Mouse (Mus musculus) MEL (cell line): ENCODE measurements around the gene Olfr656. TPM values are rescaled to one million over a fixed set of nuclear protein-coding genes. Genes with fewer than 3 reads are reported as not detected.

Experiments
- DNase-seq: peaks from one replicate; pipeline ENCODE4 v3.0.0; 2011; ENCODE audit warnings: low read depth, low spot score
- H3K27ac ChIP-seq: 2 replicates; pipeline ENCODE4 v1.5.1; 2012; ENCODE audit warnings: low read depth, mild to moderate bottlenecking, control low read depth, low read length, moderate library complexity; ENCODE audit not compliant: control insufficient read depth
- H3K27me3 ChIP-seq, 2 experiments: fragments of 150-350 bp in 1 of 2; sonication (generic) in 1 of 2; 2 replicates each; pipeline ENCODE4 v1.6.1; 2012; ENCODE audit warnings: low read length in 2 of 2, mild to moderate bottlenecking in 2 of 2, improper control_type of control experiment in 1 of 2, moderate library complexity in 1 of 2; ENCODE audit not compliant: insufficient read depth in 2 of 2, control insufficient read depth in 1 of 2
- H3K36me3 ChIP-seq, 2 experiments: 2 replicates each; pipeline ENCODE4 v1.6.1; 2012 to 2014; ENCODE audit warnings: low read length in 2 of 2, improper control_type of control experiment in 1 of 2, inconsistent platforms in 1 of 2, mild to moderate bottlenecking in 1 of 2; ENCODE audit not compliant: insufficient read depth in 2 of 2, control insufficient read depth in 1 of 2
- H3K4me1 ChIP-seq, 2 experiments: fragments of 150-350 bp in 1 of 2; sonication (generic) in 1 of 2; 2 replicates each; pipeline ENCODE4 v1.6.1; 2012; ENCODE audit warnings: low read length in 2 of 2, improper control_type of control experiment in 1 of 2, mild to moderate bottlenecking in 1 of 2; ENCODE audit not compliant: insufficient read depth in 2 of 2, control insufficient read depth in 1 of 2
- H3K4me3 ChIP-seq, 2 experiments: fragments of 150-350 bp in 1 of 2; sonication (generic) in 1 of 2; 2 replicates each; pipeline ENCODE4 v1.5.1; 2012; ENCODE audit warnings: low read depth in 2 of 2, low read length in 2 of 2, mild to moderate bottlenecking in 2 of 2, moderate library complexity in 2 of 2, control low read depth in 1 of 2, improper control_type of control experiment in 1 of 2; ENCODE audit not compliant: control insufficient read depth in 1 of 2, insufficient read depth in 1 of 2
- H3K79me2 ChIP-seq: 2 replicates; pipeline ENCODE4 v1.6.1; 2012; ENCODE audit warnings: mild to moderate bottlenecking, low read length, moderate library complexity; ENCODE audit not compliant: control insufficient read depth, poor library complexity, insufficient read depth
- H3K9ac ChIP-seq: 2 replicates; pipeline ENCODE4 v1.6.1; 2012; ENCODE audit warnings: low read depth, mild to moderate bottlenecking, control low read depth, low read length, moderate library complexity; ENCODE audit not compliant: control insufficient read depth, poor library complexity, severe bottlenecking
- H3K9me3 ChIP-seq: fragments of 150-350 bp; sonication (generic); replicated peaks from 2 replicates; pipeline ENCODE4 v1.6.1; 2012; ENCODE audit warnings: mild to moderate bottlenecking, low read length, improper control_type of control experiment, moderate library complexity; ENCODE audit not compliant: insufficient read depth
- CHD1 ChIP-seq: IDR thresholded peaks from 2 replicates; pipeline ENCODE4 v1.6.1; 2012; ENCODE audit warnings: low read depth, mild to moderate bottlenecking, inconsistent platforms, low read length, improper control_type of control experiment
- CHD2 ChIP-seq: IDR thresholded peaks from 2 replicates; pipeline ENCODE4 v1.6.1; 2011; ENCODE audit warnings: low read length, improper control_type of control experiment
- ELF1 ChIP-seq: IDR thresholded peaks from 2 replicates; pipeline ENCODE4 v1.6.1; 2014; ENCODE audit warnings: low read depth, mild to moderate bottlenecking, inconsistent platforms, low read length, improper control_type of control experiment, moderate library complexity
- EP300 ChIP-seq, 2 experiments: IDR thresholded peaks; 2 replicates each; pipeline ENCODE4 v1.6.1; 2011; ENCODE audit warnings: improper control_type of control experiment in 2 of 2, low read length in 2 of 2, low read depth in 1 of 2, mild to moderate bottlenecking in 1 of 2
- ETS1 ChIP-seq: IDR thresholded peaks from 2 replicates; pipeline ENCODE4 v1.6.1; 2012; ENCODE audit warnings: low read depth, mild to moderate bottlenecking, inconsistent platforms, low read length, improper control_type of control experiment, moderate library complexity
- HCFC1 ChIP-seq: IDR thresholded peaks from 2 replicates; pipeline ENCODE4 v1.6.1; 2012; ENCODE audit warnings: low read depth, mild to moderate bottlenecking, inconsistent platforms, low read length, improper control_type of control experiment, moderate library complexity
- JUND ChIP-seq: IDR thresholded peaks from 2 replicates; pipeline ENCODE4 v1.6.1; 2011; ENCODE audit warnings: low read depth, mild to moderate bottlenecking, improper control_type of control experiment, low read length
- MAFK ChIP-seq: IDR thresholded peaks from 2 replicates; pipeline ENCODE4 v1.6.1; 2011; ENCODE audit warnings: low read depth, mild to moderate bottlenecking, low read length, improper control_type of control experiment, borderline replicate concordance
- MAX ChIP-seq: IDR thresholded peaks from 2 replicates; pipeline ENCODE4 v1.6.1; 2011; ENCODE audit warnings: low read length, improper control_type of control experiment
- MAZ ChIP-seq: IDR thresholded peaks from 2 replicates; pipeline ENCODE4 v1.6.1; 2012; ENCODE audit warnings: low read depth, mild to moderate bottlenecking, inconsistent platforms, low read length, improper control_type of control experiment
- MYB ChIP-seq: IDR thresholded peaks from 2 replicates; pipeline ENCODE4 v1.6.1; 2011; ENCODE audit warnings: mild to moderate bottlenecking, low read depth, low read length, improper control_type of control experiment
- MYC ChIP-seq: IDR thresholded peaks from 2 replicates; pipeline ENCODE4 v1.6.1; 2011; ENCODE audit warnings: low read depth, mild to moderate bottlenecking, low read length, improper control_type of control experiment, moderate library complexity
- POLR2AphosphoS2 ChIP-seq: IDR thresholded peaks from 2 replicates; pipeline ENCODE4 v1.6.1; 2011; ENCODE audit warnings: low read length, improper control_type of control experiment
- POLR2AphosphoS5 ChIP-seq: IDR thresholded peaks from 2 replicates; pipeline ENCODE4 v1.6.1; 2012; ENCODE audit warnings: low read depth, borderline replicate concordance, mild to moderate bottlenecking, inconsistent platforms, low read length, moderate library complexity, mixed read lengths
- SIN3A ChIP-seq: IDR thresholded peaks from 2 replicates; pipeline ENCODE4 v1.6.1; 2012; ENCODE audit warnings: low read length, improper control_type of control experiment, inconsistent platforms
- SMC3 ChIP-seq: IDR thresholded peaks from 2 replicates; pipeline ENCODE4 v1.6.1; 2011; ENCODE audit warnings: low read depth, low read length, improper control_type of control experiment
- TAL1 ChIP-seq: IDR thresholded peaks from 2 replicates; pipeline ENCODE4 v1.6.1; 2012; ENCODE audit warnings: mild to moderate bottlenecking, inconsistent platforms, low read length, moderate library complexity, mixed read lengths
- TBP ChIP-seq: IDR thresholded peaks from 2 replicates; pipeline ENCODE4 v1.8.0; 2011; ENCODE audit warnings: low read depth, low read length, improper control_type of control experiment
- UBTF ChIP-seq: IDR thresholded peaks from 2 replicates; pipeline ENCODE4 v1.6.1; 2012; ENCODE audit warnings: low read depth, mild to moderate bottlenecking, inconsistent platforms, low read length, improper control_type of control experiment, moderate library complexity, borderline replicate concordance; ENCODE audit not compliant: insufficient read depth
- USF2 ChIP-seq, 2 experiments: IDR thresholded peaks; 2 replicates each; pipeline ENCODE4 v1.6.1; 2011 to 2012; ENCODE audit warnings: improper control_type of control experiment in 2 of 2, low read length in 2 of 2, borderline replicate concordance in 1 of 2, inconsistent platforms in 1 of 2, low read depth in 1 of 2, mild to moderate bottlenecking in 1 of 2; ENCODE audit not compliant: insufficient read depth in 1 of 2
- ZKSCAN1 ChIP-seq: IDR thresholded peaks from 2 replicates; pipeline ENCODE4 v1.6.1; 2012; ENCODE audit warnings: low read depth, mild to moderate bottlenecking, inconsistent platforms, low read length, improper control_type of control experiment, moderate library complexity
- polyA plus RNA-seq, 2 experiments: library from polyadenylated mRNA; stranded (reverse) in 1 of 2; unstranded in 1 of 2; fragments of >175 nt in 1 of 2; fragments of >200 nt in 1 of 2; gene quantifications; 2 replicates each; pipeline versions ENCODE4 v1.2.1 to v1.2.4; 2012; ENCODE audit warnings: low replicate concordance in 2 of 2, low read depth in 1 of 2; ENCODE audit not compliant: insufficient read length in 2 of 2, insufficient read depth in 1 of 2, missing spikeins in 1 of 2
- total RNA-seq: library from RNA; depleted of rRNA; stranded (reverse); fragments of 300-350 nt; gene quantifications from 2 replicates; pipeline ENCODE4 v1.2.3, GENCODE M21; 2012; rRNA removed

The Olfr656 gene
- total RNA-seq (not detected in 2 replicates), polyA plus RNA-seq (not detected)

GRCm38 (mm10) chr7:104613655-104614054, at the start of gene Olfr656:
Gene Olfr656, plus strand, starts transcription at chr7:104613955.
- H3K4me3 ChIP-seq: no peak within 1 kb of the TSS
- no peak within 1 kb of the TSS for H3K27ac ChIP-seq
- no peaks in the 10 kb centered on the region for H3K79me2 ChIP-seq
- TF ChIP-seq ELF1 (no peak), MAFK (no peak), ZKSCAN1 (no peak), EP300 (IDR thresholded peaks at IDR 0.05; ENCODE audit: low read depth in 1 of 2, low read length in 2 of 2) (no peak), MYC (no peak), CHD2 (no peak)
- H3K27me3 ChIP-seq: no peaks in the 10 kb centered on the region
- no peaks in the 10 kb centered on the region for H3K4me1 ChIP-seq
- H3K36me3 ChIP-seq: no peaks in the 10 kb centered on the region
- H3K9ac ChIP-seq: no peak within 1 kb of the TSS
- no peak for DNase-seq
- H3K9me3 ChIP-seq: no peaks in the 10 kb centered on the region

GRCm38 (mm10) chr7:104577014-104577413, 36.7 kb upstream of the Olfr656 start, which contains the start of gene Olfr653:
Gene Olfr653, plus strand, starts transcription at chr7:104577314.
- TF ChIP-seq JUND (no peak), UBTF (no peak), TBP (no peak), TAL1 (no peak), CHD1 (no peak), MYB (no peak), USF2 (IDR thresholded peaks at IDR 0.05; ENCODE audit: borderline replicate concordance in 1 of 2, insufficient read depth in 1 of 2, low read depth in 1 of 2, low read length in 2 of 2) (no peak), MAZ (no peak), SMC3 (no peak), ZKSCAN1 (no peak), SIN3A (no peak), POLR2AphosphoS2 (no peak), MAX (no peak), HCFC1 (no peak), ETS1 (no peak), POLR2AphosphoS5 (no peak), ELF1 (no peak), MAFK (no peak)
- TF ChIP-seq, all 39 proteins: peak for 0
- no peaks in the 10 kb centered on the region for H3K79me2 ChIP-seq
- no peak for DNase-seq
- no peaks in the 10 kb centered on the region for H3K27me3 ChIP-seq
- no peaks in the 10 kb centered on the region for H3K4me1 ChIP-seq
- no peak within 1 kb of the TSS for H3K27ac ChIP-seq
- no peaks in the 10 kb centered on the region for H3K36me3 ChIP-seq
- H3K9me3 ChIP-seq: no peaks in the 10 kb centered on the region
- H3K9ac ChIP-seq: no peak within 1 kb of the TSS
- H3K4me3 ChIP-seq: no peak within 1 kb of the TSS
